Mouse (Mus musculus): ENCODE data around the gene Cep57.

Cep57 gene

DNA sequence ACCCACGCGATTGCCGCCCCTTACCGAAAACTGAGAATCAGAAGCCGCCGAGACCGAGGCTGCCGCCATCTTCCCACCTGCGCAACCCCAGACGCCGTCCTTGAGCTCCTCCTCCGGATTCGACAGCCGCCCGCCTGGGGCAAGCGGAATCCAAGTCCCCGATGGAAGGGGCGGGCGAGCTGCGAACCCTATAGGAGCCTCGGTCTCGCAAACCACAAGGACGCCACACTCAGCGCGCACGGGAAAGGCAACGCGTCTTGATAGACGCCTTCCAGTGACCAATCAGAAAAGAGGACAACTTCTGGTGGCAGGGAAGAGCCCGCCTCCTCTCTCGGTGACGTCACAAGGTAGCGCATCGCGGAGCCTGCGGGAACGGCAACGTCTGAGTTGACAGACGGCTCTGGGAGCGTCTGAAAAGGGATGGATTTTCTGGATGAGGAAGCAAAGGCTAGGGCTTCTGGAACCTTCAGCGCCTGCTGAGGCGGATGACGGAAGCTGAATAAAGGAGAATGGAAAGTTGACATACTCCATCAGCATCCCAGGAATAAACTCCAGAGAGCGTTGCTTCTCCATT is at the start of gene Cep57:
Gene Cep57 (minus strand): TSS at position 276 of the 574 bp plus-strand sequence.
- peak; percentile 98 for DNase-seq (ENCODE audit: low spot score)

DNA sequence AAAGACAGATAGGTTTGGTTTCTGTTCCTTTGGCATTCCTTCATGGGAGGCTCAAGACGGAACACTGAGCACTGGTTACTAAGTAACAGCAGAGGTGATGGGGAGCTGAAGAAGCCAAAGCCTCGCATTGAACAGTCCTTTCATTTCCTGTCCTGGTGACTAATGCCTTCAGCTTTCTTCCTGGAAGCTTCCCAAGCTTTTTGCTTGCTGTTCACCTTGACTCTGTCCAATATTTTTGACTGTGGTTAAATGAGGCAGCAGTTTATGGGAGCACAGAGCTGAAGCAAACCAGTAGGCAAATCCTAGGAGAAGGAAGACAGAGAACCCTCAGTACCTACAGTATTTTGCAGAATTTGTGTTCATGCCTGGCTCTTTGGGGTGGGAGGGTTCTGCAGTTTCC is 48.4 kb upstream of the Cep57 start:
- no peak for DNase-seq (ENCODE audit: low spot score)

GRCm38 (mm10) chr9:13874359-13874758 is 47.5 kb upstream of the Cep57 start:
- DNase-seq (ENCODE audit: low spot score) = no peak

- DNase-seq (ENCODE audit: low spot score) = no peak
Measured at GRCm38 (mm10) chr9:13871631-13872030, 44.7 kb upstream of the Cep57 start.

GRCm38 (mm10) chr9:13867646-13868045 is 40.7 kb upstream of the Cep57 start:
- DNase-seq (ENCODE audit: low spot score) = no peak

DNA sequence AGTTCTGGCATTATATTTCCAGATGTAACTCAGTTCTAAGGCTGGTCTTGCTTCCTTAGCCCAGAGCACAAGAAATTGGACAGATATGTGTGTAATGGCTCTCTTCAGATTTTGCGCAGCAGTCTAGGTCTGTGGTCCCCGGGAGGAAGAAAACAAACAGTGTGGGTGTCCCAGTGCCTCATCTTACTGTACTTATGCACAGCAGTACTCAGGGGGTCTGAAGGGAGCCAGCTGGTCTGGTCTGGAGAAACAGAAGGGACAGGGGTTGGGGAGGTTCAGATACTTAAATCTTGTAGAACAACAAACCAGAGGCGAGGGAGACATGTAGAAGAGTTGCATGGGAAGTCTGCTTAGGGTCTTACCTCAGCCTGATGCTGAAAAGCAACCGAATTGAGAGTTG is 29.9 kb upstream of the Cep57 start:
- DNase-seq (ENCODE audit: low spot score) = no peak

GRCm38 (mm10) chr9:13856247-13856646 is 29.3 kb upstream of the Cep57 start:
- DNase-seq (ENCODE audit: low spot score) = no peak

DNA sequence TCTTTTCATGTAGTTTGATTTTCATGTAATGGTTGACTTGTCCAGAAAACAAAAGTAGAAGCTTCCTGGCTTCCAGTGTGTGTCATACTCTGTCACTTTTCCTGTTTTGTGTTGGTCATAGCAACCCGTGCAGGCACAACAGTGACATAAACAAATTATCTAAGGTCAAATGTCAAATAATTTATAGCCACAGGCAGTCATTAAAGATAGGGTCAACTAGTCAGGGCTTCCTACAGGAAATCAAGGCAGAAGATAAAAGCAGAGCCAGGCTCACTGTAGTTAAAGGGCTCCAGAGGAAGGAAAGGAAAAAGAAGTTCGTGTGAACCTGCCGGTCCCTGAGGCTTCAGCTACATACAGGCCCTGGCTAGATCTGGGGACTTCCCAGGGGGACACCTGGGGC is 27.0 kb upstream of the Cep57 start:
- no peak for DNase-seq (ENCODE audit: low spot score)

DNA sequence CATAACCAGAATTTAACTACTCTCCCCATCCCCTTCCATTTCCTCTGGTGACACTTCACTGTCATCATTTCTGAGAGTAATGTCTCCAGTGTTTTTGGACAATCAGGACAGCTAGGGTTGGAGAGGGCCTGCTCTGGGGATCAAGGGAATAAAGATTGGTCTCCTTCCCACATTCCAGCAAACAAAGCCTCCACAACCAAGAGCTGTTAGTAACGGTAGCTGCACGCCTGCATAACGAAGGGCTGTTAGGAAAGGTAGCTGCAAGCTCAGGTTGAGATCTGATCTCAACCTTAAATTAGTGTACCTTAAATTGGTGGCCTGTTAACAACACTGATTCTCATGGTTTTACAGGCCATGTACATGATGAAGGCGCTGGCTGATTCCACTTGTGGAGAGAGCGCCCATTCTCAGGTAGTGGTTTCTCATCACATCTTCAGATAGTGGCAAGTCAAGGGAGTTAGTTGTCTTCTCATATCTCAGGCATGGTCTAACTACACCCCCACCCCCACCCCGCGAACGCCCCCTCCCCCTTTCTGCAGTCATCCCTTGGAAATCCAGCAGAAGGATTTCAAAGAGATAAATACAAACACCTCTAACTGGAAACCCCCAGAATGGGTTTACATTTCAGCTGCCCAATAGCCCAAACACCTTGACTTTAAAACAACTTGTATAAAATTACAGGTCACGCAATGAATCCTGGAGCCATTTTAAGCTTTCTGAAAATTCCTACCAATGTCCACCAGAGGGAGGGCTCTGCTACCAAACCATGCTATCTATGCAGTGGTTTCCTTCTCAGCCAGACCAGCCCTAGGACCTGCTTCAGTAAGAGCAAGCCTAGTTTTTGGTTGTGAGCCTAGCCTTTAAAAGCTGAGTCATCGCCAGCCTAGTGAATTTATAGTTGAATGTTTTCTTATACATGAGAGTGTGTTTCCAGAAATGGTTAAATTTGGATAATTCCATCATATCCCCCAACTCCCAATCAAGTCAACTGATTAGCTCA is 21.9 kb upstream of the Cep57 start:
- DNase-seq (ENCODE audit: low spot score) = peak; percentile 24

GRCm38 (mm10) chr9:13847591-13847990 is 20.7 kb upstream of the Cep57 start:
- no peak for DNase-seq (ENCODE audit: low spot score)

DNA sequence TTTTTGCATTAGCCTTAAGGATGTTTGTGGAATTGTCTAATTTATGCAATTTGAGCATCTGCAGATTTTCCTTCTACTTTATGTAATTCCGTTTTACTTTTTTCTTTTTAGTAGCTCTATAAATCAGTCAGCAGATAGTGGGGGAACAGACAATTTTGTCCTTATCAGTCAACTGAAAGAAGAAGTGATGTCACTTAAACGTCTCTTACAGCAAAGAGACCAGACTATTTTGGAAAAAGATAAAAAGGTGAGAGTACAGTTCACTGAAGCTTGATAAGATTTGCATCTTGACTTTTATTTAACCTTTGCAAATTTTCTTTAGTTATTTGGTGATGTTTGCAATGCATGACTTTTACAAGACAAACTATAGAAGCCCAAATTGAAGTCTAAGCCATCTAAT is 9.8 kb upstream of the Cep57 start:
- DNase-seq (ENCODE audit: low spot score) = no peak

DNA sequence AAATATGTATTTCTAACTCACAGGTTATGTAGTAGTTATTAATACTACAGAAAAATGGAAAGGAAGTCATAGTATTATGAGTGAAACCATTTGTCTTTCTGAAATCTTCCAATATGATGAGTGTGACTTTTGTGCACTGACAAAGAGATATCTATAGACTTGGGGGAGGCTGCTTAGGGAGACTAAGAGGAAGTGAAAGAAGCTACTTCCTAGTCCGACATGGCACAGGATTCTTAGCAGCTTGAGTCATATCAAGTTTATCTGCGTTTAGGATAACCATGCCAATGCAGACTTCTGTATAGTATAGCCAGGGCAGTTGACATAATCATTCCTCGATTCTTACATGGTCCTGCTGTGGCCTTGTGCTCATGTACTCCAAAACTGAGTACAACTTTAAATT is 8.3 kb upstream of the Cep57 start:
- no peak for DNase-seq (ENCODE audit: low spot score)

DNA sequence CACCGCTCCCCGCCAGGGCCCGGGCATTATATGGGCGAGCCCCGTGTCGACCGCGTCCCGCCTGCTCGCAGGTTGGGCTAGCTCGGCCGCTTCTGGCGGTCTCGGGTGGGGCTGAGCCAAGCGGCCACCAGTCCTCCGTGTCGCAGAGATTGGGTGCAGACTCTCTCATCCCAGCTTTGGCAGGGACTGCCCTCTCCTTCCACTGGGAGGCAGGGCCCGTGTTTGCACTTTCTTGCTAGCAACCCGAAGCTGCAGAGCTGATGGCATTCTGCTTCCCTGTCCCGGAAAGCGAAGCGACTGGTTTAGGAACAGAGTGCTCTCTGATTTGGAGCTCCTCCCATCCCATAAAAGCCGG is 1.2 kb upstream of the Cep57 start:
- DNase-seq (ENCODE audit: low spot score) = peak; percentile 18

- peak; percentile 99 for DNase-seq (ENCODE audit: low spot score)
Measured at GRCm38 (mm10) chr9:13827406-13828086, 639 bp upstream of the Cep57 start, which contains the start of gene Fam76b. TSS of gene Fam76b (plus strand) at chr9:13827716.

DNA sequence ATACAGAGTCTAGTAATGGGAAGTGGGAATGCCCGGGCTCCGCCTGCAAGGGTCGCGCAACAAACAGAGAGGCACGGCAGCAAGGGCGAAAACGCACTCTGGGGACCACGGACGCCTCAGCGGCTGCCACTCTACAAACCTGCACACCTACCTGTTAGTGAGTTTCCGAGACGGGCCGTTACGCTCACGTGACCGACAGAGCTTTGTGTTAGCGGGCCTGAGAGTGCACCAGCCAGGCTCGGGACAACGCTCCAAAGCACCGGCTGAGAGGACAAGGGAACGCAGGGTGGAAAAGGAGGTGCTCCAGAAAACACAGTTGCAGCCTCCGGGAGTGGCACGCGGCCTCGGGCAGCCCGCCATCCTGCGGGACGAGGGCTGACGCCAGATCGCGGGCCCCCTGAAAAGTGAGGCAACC is 509 bp downstream of the Cep57 start:
- peak; percentile 24 for DNase-seq (ENCODE audit: low spot score)

DNA sequence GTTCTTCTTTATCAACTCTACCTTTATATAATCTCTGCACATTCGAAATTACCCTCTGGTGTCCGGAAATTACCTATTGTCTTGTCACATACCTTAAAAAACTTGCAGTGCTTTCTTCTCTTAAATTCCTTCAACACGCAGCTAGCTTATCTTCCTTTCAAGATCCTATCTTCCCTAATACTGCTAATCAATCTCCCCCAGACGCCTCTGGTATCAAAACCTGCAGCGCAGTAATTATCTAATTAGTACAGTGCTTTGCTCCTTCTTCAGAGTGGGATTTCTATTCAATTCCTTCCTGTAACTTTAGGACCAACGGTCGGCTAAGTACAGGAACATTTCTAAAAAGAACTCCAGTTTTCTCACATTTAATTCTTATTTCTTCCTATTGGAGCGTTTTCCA is 1.0 kb downstream of the Cep57 start:
- no peak for DNase-seq (ENCODE audit: low spot score)

- DNase-seq (ENCODE audit: low spot score) = no peak
Measured at GRCm38 (mm10) chr9:13820774-13821173, 6.1 kb downstream of the Cep57 start.

DNA sequence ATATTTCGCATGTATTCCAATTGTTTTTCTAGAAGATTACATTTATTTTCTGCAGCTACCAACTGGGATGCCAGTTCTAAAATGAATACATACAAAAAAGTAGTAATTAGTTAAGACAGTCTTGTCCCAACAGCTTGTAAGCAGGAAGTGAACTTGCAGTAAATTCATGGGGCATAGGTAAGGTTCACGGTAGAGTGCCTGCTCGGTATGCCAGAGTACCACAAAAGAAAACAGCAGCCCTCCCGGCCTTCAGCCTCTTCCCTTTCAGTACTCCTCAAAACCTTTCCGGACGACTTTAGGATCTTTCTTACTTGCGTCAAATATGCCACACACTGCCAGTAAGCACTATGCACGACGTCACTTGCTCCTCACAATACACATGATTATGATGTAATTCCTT is 8.5 kb downstream of the Cep57 start:
- no peak for DNase-seq (ENCODE audit: low spot score)

DNA sequence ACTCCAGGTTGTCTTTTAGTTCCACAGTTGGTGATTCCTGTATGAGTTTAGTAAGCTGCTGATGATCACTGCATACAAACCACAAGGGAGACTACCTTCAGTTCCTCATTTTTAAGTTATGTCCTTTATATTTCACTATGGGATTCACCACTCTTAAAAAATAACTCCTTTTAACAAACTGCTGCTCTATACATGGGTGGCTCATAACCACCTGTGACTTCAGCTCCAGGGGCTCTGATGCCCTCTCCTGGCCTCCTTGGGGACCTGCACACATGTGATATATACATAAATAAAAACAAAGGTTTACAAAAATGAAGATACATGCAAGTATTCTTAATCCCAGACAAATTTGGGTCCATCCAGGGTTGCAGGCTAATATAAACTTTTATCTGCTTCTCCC is 17.0 kb downstream of the Cep57 start:
- DNase-seq (ENCODE audit: low spot score) = no peak

GRCm38 (mm10) chr9:13807657-13808056 is 19.2 kb downstream of the Cep57 start:
- DNase-seq (ENCODE audit: low spot score) = no peak

GRCm38 (mm10) chr9:13806854-13807253 is 20.1 kb downstream of the Cep57 start:
- DNase-seq (ENCODE audit: low spot score) = no peak

DNA sequence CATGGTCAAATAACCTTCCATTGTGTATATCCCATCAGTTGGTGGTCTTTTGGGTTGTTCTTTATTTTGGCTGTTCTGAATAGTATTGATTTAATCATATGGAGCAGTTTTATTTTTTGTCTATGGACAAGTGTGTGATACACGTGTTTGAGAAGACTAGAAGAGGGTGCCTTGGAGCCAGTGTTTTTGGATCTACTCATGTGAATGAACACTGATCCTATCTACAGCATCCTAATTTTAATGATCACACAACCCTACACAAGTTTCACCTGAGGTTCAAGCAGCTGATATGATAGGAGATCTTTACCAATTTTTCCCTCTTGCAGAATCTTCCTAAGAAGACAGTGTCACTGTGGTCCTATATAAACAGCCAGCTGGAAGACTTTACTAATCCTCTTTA is 22.4 kb downstream of the Cep57 start:
- no peak for DNase-seq (ENCODE audit: low spot score)

DNA sequence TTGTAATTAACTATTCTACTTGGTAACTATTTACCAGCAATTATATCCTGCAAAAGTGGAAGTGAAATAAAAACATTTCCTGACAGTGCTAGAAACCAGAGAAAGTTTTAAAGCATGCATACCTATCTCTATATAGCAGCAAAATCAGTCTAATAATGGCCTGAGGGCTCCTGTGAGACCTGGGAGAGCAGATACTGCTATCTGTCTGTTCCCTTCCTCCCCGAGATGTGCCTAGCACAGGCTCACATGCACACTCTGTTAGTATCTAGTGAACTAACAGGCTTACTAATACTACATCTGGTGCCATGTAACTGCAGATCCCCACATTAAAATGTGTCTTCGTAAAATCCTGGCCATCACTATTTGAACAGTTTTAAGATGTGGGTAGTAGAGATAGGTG is 32.2 kb downstream of the Cep57 start:
- DNase-seq (ENCODE audit: low spot score) = no peak
